Mouse (Mus musculus) adrenal gland (tissue): Measurements from ENCODE around the gene Tspear.
"Not testable (repeated sequence)": the region's sequence is repeated elsewhere in the genome, so short reads cannot be mapped to it uniquely, and the experiment has no call there.

Experiments
- intact Hi-C: fragments of 180-260 bp; cut with DNase I; formaldehyde crosslinking; loops from one replicate; pipeline ENCODE4 v1.15.1; 2025
- long read RNA-seq, 2 experiments: library from polyadenylated mRNA; unstranded; transcript quantifications; one replicate each; pipeline ENCODE4 v2.0.0; 2020; ENCODE audit warnings: borderline replicate concordance in 1 of 2; ENCODE audit not compliant: insufficient replicate concordance in 1 of 2

The Tspear gene
- long read RNA-seq, experiment 1, partial matches to known transcripts = 0 of 1 reads
- long read RNA-seq, experiment 1, other reads (novel, unspliced or antisense) = 1 of 1 reads
- long read RNA-seq, experiment 2 = 0 reads

DNA sequence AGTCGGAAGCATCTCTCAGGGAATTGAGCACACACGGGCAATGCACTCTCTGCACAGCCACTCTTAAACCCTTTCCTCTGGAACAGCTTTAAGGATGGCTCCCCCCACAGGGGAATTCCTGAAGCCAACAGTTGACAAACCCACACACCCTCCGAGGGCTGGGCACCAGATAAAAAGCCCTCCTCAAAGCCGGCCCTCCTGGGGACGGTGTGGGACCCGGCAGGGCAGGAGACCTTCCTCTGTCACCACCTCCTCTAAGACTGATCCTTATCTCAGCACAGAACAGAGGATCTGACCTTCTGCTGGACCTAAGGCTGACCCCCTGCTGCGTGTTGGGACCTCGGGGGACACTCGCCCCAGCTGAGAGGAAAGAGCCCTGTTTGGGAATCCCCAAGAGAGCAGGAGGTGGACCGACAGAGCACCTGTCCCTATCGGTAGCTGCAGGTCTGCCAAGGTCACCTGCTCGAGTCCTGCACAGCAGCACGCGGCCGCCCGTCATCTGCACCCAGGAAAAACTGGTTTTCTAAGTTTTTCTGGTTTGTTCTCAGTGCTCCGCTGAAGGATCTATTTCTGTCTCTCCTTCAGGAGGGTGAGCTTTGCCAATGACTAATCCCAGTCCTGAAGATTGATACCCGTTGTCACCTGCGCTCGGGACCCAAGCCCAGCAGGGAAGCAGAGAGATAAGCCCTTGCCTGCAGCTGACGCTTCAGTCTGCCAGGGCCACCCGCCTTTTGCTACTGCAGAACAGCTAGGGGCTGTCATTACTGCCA lies at the start of gene Tspear:
Tspear (plus strand) TSS at position 675 of the 770 bp plus-strand sequence.
- intact Hi-C loops = no loop called here

DNA sequence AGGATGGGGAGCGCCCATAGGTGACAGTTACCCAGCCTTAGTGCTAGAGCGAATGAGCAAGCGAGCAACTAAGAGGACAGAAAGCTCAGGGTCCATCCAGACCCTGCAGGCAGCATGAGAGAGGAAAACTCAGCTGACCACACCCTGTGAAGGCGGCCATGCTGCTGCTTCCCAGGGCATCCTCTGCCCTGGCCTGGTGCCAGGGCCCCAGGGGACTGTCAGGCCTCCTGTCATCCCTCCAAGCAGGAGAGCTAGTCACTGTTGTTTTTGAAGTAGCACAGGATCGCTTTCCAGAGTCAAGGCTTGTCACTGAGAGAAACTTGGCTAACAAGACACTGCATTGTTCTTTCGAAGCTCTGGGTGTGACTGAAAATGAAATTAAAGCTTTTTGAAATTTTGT lies 47.4 kb upstream of the Tspear start:
- intact Hi-C loops = no loop called here

- intact Hi-C loops = no loop called here
Observed at GRCm38 (mm10) chr10:77643160-77643559, 43.2 kb upstream of the Tspear start.

GRCm38 (mm10) chr10:77645571-77645970 lies 40.8 kb upstream of the Tspear start:
- intact Hi-C loops = no loop called here

DNA sequence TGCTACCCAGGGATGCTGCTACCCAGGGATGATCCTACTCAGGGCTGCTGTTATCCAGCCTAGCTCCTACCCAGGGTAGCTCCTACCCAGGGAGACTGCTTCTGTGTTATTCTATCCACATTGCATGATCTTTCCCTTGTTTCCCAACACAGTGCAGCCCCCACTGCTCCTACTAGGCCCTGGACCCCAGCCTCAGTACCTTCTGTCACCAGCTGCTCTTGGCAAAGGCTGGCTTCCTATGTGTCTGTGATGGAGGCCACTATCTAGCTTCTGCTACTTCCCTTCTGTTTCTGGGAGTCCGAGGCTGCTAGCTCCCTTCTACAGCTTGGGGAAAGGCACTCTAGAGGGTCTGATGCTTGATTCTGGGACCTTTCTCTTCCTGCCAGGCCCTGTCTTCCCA lies 38.9 kb upstream of the Tspear start:
- intact Hi-C loops = no loop called here

DNA sequence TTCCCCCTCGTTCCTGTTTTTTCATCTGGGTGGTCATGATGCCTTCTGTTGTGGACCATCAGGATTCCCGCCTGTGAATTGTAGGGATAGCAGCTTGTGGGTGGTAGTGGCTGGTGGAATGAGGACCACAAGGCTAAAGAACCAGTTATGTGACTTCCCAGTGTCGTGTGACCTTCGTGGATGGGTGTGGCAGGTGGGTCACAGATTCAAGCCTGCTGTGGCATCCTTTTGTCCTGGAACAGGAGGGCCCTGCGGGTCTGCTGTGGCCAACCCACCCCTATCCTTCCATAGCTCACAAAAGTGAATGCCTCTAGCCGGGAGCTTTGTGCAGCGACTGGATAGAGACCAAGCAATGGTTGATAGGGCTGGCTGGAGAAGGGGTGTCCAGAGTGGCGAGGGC lies 38.5 kb upstream of the Tspear start:
- intact Hi-C loops = no loop called here

DNA sequence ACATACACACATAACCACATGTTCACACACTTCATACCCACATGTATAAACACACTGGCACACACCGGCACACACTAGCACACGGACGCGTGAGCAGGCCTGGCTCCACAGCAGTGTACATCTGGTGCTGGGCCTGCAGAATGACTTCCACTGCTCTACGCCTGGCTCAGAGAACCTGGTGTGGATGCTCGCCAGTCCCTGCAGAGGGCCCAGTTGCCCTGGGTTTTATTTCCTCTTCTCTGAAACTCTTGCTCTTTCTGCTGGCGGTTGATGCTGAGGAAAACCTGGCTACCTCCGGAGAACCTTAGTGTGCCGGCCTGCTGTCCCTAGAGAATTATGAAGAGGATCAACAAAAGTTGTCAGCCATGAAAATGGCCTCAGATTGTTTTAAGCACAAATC lies 34.3 kb upstream of the Tspear start:
- intact Hi-C loops = no loop called here

- intact Hi-C loops = no loop called here
Observed at GRCm38 (mm10) chr10:77658286-77658994, 27.9 kb upstream of the Tspear start.

DNA sequence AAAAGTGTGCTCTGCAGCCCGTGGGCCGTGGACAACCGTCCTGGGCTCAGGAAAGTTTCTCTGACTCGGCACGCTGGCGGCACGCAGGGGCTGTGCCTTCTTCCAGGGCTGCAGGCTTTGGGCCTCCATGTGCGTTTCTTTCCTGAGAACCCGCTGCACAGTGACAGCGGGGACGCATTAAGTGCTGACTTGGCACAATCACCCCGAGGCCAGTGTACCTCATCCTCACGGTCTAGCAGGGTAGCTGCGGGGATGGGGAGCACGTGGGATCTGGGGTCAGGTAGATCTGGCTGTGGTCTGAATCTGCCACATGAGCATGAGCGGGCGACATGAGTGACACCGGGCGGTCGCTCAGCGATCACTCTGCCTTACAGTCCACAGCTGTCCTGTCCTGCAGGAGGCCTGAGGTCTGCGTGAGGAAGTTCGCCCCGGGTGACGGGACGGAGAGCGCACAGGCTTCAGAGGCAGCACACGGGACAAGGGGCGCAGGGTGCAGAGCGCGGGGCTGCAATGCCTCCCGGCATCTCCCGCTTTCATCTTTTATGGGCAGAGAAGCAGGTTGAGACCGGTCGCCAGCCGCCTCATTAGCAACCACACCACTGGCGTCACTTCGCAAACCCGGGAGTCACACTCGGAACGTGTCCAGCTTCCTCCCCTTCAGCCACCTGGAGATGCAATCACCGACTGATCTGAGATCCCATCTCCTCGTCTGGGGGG lies 22.3 kb upstream of the Tspear start:
- intact Hi-C loops = no loop called here

- intact Hi-C loops = no loop called here
Observed at GRCm38 (mm10) chr10:77666342-77666741, 20.0 kb upstream of the Tspear start.

- intact Hi-C loops = no loop called here
Observed at GRCm38 (mm10) chr10:77667402-77667801, 19.0 kb upstream of the Tspear start.

GRCm38 (mm10) chr10:77670710-77671109 lies 15.7 kb upstream of the Tspear start:
- intact Hi-C loops = no loop called here

DNA sequence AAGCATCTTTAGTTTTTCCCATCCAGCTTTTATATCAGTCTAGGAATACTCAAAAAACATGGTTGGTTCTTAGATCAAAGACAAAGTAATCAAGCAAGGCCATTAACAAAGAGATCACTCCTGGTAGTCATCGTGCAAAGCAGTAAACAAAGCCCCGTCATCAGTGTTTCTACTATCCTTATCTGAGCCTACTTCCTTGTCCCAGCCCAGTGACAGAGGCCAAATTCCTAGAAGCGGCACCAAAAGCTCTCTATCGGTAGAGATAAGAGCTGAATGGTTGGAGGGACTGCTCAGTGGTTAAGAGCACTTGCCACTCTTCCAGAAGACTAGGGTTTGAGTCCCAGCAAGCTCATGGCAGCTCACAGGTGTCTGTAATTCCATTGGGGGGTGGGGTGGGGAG lies 14.8 kb upstream of the Tspear start:
- intact Hi-C loops = no loop called here

GRCm38 (mm10) chr10:77673765-77674164 lies 12.6 kb upstream of the Tspear start:
- intact Hi-C loops = no loop called here

- intact Hi-C loops = no loop called here
Observed at GRCm38 (mm10) chr10:77677562-77677961, 8.8 kb upstream of the Tspear start.

GRCm38 (mm10) chr10:77682994-77683393 lies 3.4 kb upstream of the Tspear start:
- intact Hi-C loops = no loop called here

GRCm38 (mm10) chr10:77684181-77684580 lies 2.2 kb upstream of the Tspear start:
- intact Hi-C loops = no loop called here

GRCm38 (mm10) chr10:77687021-77687420 lies 652 bp downstream of the Tspear start:
- intact Hi-C loops = no loop called here

DNA sequence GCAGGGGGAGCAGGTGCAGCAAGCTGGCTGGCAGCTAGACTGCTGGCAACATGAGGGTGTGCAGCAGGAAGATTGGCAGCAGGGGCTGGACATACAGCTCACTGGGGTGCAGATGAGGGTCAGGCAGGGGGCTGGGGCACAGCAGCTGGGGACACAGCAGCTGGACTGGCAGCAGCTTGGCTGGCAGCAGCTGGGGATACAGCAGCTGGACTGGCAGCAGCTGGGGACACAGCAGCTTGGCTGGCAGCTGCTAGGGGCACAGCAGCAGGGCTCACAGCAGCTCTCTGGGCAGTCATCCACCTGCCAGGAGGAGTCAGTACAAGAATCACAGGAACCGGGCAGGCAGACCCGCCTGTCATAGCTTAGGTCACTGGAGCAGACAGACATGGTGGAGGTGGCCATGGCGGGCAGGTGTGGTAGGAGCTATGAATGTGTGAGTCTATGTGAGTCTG lies 4.0 kb downstream of the Tspear start, which contains the start of gene Gm19402:
Gm19402 (minus strand) TSS at position 402 of the 452 bp plus-strand sequence.
- intact Hi-C loops = not testable (repeated sequence)

GRCm38 (mm10) chr10:77697133-77697532 lies 10.8 kb downstream of the Tspear start, which contains the start of gene Gm9508:
TSS of gene Gm9508 (minus strand) at chr10:77697233.
- intact Hi-C loops = no loop called here

DNA sequence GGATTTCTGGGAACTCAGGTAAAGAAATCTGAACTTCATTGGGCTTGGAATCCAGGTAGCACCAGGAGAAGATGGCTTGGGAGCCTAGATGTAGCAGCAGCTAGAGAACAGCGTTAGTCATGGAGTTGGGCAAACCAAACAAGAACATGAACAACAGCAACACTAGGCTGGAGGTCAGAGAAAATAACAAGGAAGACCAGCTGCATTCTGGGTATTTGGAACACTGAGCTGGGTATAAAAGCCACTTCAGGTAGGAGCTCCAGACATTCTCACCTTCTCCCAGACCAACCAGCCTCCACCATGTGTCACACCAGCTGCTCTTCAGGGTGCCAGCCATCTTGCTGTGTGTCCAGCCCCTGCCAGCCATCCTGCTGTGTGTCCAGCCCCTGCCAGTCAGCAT lies 20.0 kb downstream of the Tspear start, which contains the start of gene Gm10272:
Gm10272 (plus strand) TSS at position 301 of the 400 bp plus-strand sequence.
- intact Hi-C loops = no loop called here

DNA sequence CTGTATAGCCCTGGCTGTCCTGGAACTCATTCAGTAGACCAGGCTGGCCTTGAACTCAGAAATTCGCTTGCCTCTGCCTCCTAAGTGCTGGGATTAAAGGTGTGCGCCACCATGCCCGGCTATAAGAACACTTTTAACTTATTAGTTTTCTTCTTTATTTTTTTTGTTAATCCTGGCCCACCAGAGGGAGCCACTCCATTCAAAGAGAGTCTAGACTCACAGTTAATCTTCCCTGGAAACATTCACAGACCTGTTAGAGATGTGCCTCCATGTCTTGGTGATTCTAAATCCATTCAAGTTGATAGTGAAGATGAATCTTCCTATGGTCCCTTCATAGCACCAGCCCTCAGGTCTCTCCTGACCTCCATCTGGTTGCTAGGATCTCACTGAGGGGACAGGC lies 23.5 kb downstream of the Tspear start:
- intact Hi-C loops = no loop called here
